Mouse (Mus musculus): ENCODE results near the gene Mbtd1.

Gene Mbtd1

GRCm38 (mm10) chr11:93950045-93950444 is 64.4 kb downstream of the Mbtd1 start:
- no peak for DNase-seq

GRCm38 (mm10) chr11:93952376-93952775 is 66.7 kb downstream of the Mbtd1 start:
- no peak for DNase-seq

- no peak for DNase-seq
Observed at GRCm38 (mm10) chr11:93954738-93955255, 69.1 kb downstream of the Mbtd1 start.

GRCm38 (mm10) chr11:93955256-93956150 is 69.9 kb downstream of the Mbtd1 start:
- peak; percentile 94 for DNase-seq

GRCm38 (mm10) chr11:93956159-93956558 is 70.5 kb downstream of the Mbtd1 start, which contains the start of gene Nme2:
Gene Nme2, minus strand, starts transcription at chr11:93956259.
- DNase-seq, result no peak

GRCm38 (mm10) chr11:93957031-93957555 is 71.4 kb downstream of the Mbtd1 start:
- no peak for DNase-seq

- DNase-seq, result no peak
Observed at GRCm38 (mm10) chr11:93957746-93958145, 72.1 kb downstream of the Mbtd1 start.

- DNase-seq, result peak; percentile 39
Observed at GRCm38 (mm10) chr11:93961482-93961881, 75.8 kb downstream of the Mbtd1 start.

GRCm38 (mm10) chr11:93963013-93963412 is 77.4 kb downstream of the Mbtd1 start:
- DNase-seq, result no peak

GRCm38 (mm10) chr11:93965391-93965790 is 79.7 kb downstream of the Mbtd1 start:
- DNase-seq, result no peak

- DNase-seq, result no peak
Observed at GRCm38 (mm10) chr11:93967381-93967780, 81.7 kb downstream of the Mbtd1 start.

- DNase-seq, result peak; percentile 98
Observed at GRCm38 (mm10) chr11:93968005-93968847, 82.6 kb downstream of the Mbtd1 start, which contains the start of the genes Gm20390 and Nme1. Gene Gm20390, minus strand, starts transcription at chr11:93968293. Gene Nme1, minus strand, starts transcription at chr11:93968521.

GRCm38 (mm10) chr11:93968848-93969128 is 83.1 kb downstream of the Mbtd1 start:
- DNase-seq, result no peak

- DNase-seq, result no peak
Observed at GRCm38 (mm10) chr11:93969171-93969570, 83.5 kb downstream of the Mbtd1 start.

- DNase-seq, result no peak
Observed at GRCm38 (mm10) chr11:93969799-93970198, 84.1 kb downstream of the Mbtd1 start.

- no peak for DNase-seq
Observed at GRCm38 (mm10) chr11:93972951-93973350, 87.3 kb downstream of the Mbtd1 start.

GRCm38 (mm10) chr11:93979502-93980049 is 93.9 kb downstream of the Mbtd1 start:
- DNase-seq, result no peak

- no peak for DNase-seq
Observed at GRCm38 (mm10) chr11:93984619-93985018, 99.0 kb downstream of the Mbtd1 start.

- no peak for DNase-seq
Observed at GRCm38 (mm10) chr11:93985265-93985664, 99.6 kb downstream of the Mbtd1 start.

- no peak for DNase-seq
Observed at GRCm38 (mm10) chr11:93986298-93986697, 100.6 kb downstream of the Mbtd1 start.

- no peak for DNase-seq
Observed at GRCm38 (mm10) chr11:93987026-93987425, 101.4 kb downstream of the Mbtd1 start.

GRCm38 (mm10) chr11:93987625-93988327 is 102.1 kb downstream of the Mbtd1 start:
- DNase-seq, result peak; percentile 16

Measured in kidney, adult 18-20 months (tissue).